Mouse (Mus musculus) layer of hippocampus, adult 9-11 months (tissue): ENCODE data around the gene Gm8297.
"Not testable (repeated sequence)": the region's sequence is repeated elsewhere in the genome, so short reads cannot be mapped to it uniquely, and the experiment has no call there.

Experiments used
- DNase-seq: peaks from one replicate; pipeline ENCODE4 v3.0.0; 2022

Gene Gm8297

DNA sequence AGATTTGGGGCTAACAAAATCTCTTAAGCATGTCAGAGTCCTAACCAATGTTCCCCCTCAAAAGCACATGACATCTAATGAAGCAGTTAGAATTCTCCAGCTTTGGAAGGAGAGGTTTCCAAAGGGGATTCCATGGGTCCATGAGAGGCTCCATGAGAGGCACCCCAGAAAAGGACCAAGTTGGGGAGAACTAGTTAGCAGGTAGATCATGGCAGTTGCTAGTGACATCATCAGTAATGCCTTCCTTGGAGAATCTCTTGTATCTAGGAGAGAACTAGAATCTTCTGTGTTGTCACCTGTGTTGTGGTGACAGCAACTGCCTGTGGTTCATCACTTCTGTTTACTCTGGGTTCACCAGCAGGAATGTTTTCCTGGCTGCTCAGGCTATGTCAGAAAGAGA is at the start of gene Gm8297:
Gene Gm8297 (plus strand): TSS at position 301 of the 400 bp plus-strand sequence.
- DNase-seq = not testable (repeated sequence)

DNA sequence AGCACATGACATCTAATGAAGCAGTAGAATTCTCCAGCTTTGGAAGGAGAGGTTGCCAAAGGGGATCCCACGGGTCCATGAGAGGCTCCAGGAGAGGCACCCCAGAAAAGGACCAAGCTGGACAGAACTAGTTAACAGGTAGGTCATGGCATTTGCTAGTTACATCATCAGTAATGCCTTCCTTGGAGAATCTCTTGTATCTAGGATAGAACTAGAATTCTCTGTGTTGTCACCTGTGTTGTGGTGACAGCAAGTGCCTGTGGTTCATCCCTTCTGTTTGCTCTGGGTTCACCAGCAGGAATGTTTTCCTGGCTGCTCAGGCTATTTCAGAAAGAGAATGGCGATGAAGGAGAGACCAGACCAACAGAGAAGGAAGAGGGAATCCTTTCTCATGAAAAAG is 31.9 kb downstream of the Gm8297 start, which contains the start of gene Gm3298:
Gene Gm3298 (plus strand): TSS at position 301 of the 400 bp plus-strand sequence.
- DNase-seq = not testable (repeated sequence)
